Mouse (Mus musculus) ES-Bruce4 (cell line): ENCODE data around the gene Maf. TPM values are rescaled to one million over a fixed set of nuclear protein-coding genes. Genes with fewer than 3 reads are reported as not detected.

Experiments used
- H3K27ac ChIP-seq: 2 replicates; pipeline ENCODE4 v1.5.1; 2012; ENCODE audit warnings: low read length, inconsistent platforms; ENCODE audit not compliant: insufficient read depth
- H3K27me3 ChIP-seq: 2 replicates; pipeline ENCODE4 v1.6.1; 2012; ENCODE audit warnings: mild to moderate bottlenecking, low read length, inconsistent platforms; ENCODE audit not compliant: control insufficient read depth, poor library complexity, insufficient read depth, severe bottlenecking
- H3K36me3 ChIP-seq: 2 replicates; pipeline ENCODE4 v1.6.1; 2012; ENCODE audit warnings: inconsistent platforms, mild to moderate bottlenecking, low read length, moderate library complexity; ENCODE audit not compliant: control insufficient read depth, poor library complexity, insufficient read depth, severe bottlenecking
- H3K4me1 ChIP-seq: one replicate; pipeline ENCODE4 v1.8.1; 2011; ENCODE audit warnings: low read length; ENCODE audit not compliant: control insufficient read depth, insufficient read depth
- H3K4me3 ChIP-seq: 2 replicates; pipeline ENCODE4 v1.5.1; 2011; ENCODE audit warnings: low read depth, mild to moderate bottlenecking, low read length
- H3K9ac ChIP-seq: 2 replicates; pipeline ENCODE4 v1.6.1; 2012; ENCODE audit warnings: low read depth, mild to moderate bottlenecking, inconsistent platforms; ENCODE audit not compliant: poor library complexity, severe bottlenecking
- H3K9me3 ChIP-seq: replicated peaks from 2 replicates; pipeline ENCODE4 v1.6.1; 2012; ENCODE audit warnings: mild to moderate bottlenecking, low read length, inconsistent platforms; ENCODE audit not compliant: control insufficient read depth, poor library complexity, insufficient read depth, severe bottlenecking
- CTCF ChIP-seq: IDR thresholded peaks from one replicate; pipeline ENCODE4 v1.8.1; 2011; ENCODE audit warnings: low read depth, low read length
- EP300 ChIP-seq: IDR thresholded peaks from 2 replicates; pipeline ENCODE4 v1.6.1; 2011; ENCODE audit warnings: low read depth, low read length; ENCODE audit not compliant: insufficient read depth
- POLR2A ChIP-seq: IDR thresholded peaks from one replicate; pipeline ENCODE4 v1.8.1; 2011; ENCODE audit warnings: low read length; ENCODE audit not compliant: insufficient read depth
- polyA plus RNA-seq: library from polyadenylated mRNA; stranded (reverse); fragments of >200 nt; gene quantifications from 2 replicates; pipeline ENCODE4 v1.2.4, GENCODE M21; 2011; ENCODE audit warnings: low read depth; ENCODE audit not compliant: missing spikeins, insufficient read depth, insufficient read length

The Maf gene
- polyA plus RNA-seq, 1 experiment = 0.69 TPM

DNA sequence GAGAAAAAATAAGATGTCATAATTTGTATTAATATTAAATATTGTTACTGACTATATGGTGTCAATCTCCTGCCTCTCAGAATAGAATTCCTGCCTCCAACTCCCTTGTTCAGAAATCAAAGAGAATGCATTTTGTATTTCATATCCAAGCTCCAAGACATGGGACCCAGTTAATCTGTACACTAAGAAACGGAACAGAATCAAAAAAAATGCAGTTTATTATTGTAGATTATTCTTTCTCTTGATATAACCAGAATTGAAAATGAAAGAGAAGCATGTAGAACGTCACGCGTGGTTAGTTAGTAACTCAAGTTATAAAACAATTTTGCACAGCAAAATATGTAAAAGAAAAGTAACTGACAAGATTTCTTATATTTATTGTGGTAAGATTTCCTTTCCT lies 4.5 kb downstream of the Maf start:
- Histone ChIP-seq H3K9ac (no peak overlapping the region), H3K4me1 (no peaks in the 10 kb centered on the region), H3K27ac (no peak overlapping the region), H3K36me3 (no peaks in the 10 kb centered on the region), H3K4me3 (no peak overlapping the region), H3K9me3 (no peaks in the 10 kb centered on the region), H3K27me3 (peaks cover 22% of the 10 kb centered on the region)
- TF ChIP-seq POLR2A (no peak), EP300 (no peak), CTCF (no peak)

DNA sequence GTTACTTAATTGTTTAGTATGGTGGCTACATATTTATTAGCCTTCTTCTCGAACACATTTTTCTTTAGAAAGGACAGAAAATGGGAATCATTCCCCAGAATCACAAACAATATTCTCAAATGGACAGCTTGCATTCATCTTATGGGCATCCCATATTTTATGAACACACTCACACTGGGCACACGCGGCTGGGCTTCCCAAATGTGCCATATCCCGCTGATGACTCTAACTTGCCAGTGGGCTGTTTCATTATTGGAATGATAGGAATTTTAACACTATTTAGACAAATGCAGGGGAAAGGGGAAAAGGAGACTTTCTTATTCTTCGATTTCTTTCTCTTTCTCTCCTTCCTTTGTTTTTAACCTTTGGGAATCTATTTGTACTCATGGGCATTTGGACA lies 6.6 kb downstream of the Maf start:
- peaks cover 9% of the 10 kb centered on the region for H3K27me3 ChIP-seq
- TF ChIP-seq CTCF (no peak), POLR2A (no peak), EP300 (no peak)
- H3K36me3 ChIP-seq = no peaks in the 10 kb centered on the region
- H3K9me3 ChIP-seq = no peaks in the 10 kb centered on the region
- H3K27ac ChIP-seq = no peak overlapping the region
- no peak overlapping the region for H3K4me3 ChIP-seq
- no peak overlapping the region for H3K9ac ChIP-seq
- H3K4me1 ChIP-seq = no peaks in the 10 kb centered on the region

DNA sequence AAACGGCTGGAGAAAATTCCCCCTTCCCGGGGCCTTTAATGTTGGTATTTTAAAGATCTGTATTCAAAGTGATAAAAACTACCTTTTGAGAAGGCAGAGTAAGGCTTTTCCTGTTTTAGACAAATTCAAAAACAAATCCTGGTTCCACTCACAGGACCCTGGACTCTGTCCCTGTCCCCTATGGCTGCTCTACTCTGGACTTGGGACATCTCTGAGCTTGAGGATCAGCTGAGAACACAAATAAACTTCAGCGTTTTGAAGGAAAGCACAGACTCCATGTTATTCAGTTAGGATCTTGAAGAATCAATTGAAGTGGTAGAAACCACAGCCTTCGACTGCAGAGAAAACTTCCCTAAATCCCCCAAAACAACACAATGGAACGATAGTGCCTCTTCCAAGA lies 8.4 kb downstream of the Maf start:
- Histone ChIP-seq H3K9me3 (no peaks in the 10 kb centered on the region), H3K27me3 (peaks cover 1% of the 10 kb centered on the region; the same call in 1 of the 2 replicates)
- TF ChIP-seq CTCF = no peak
- no peak for TF ChIP-seq EP300
- TF ChIP-seq POLR2A = no peak

DNA sequence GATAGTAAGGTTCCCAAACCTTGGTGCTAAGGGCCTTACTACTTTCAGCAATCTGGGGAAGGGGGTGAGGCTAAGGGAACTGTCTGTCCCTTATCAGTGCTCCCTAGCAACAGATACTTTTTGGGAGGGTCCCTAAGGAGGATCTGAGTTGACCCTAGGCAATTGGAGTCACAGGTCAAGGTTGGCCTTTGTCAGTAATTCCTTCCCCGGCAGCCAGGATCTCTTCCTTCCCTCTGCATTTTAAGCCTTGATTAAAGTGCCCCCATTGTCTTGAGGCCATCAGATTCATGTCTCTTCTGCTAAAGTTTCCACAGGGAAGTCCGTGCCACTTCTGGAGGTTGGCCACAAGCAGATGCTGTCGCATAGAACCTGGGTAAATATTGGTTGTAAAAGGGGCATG lies 10.2 kb downstream of the Maf start:
- no peaks in the 10 kb centered on the region for H3K36me3 ChIP-seq
- H3K4me1 ChIP-seq = no peaks in the 10 kb centered on the region
- no peaks in the 10 kb centered on the region for H3K9me3 ChIP-seq
- H3K27ac ChIP-seq = no peak overlapping the region
- H3K4me3 ChIP-seq = no peak overlapping the region
- peaks cover 1% of the 10 kb centered on the region; the same call in 1 of the 2 replicates for H3K27me3 ChIP-seq
- TF ChIP-seq CTCF (no peak), POLR2A (no peak), EP300 (no peak)
- H3K9ac ChIP-seq = no peak overlapping the region

More for the DNA sequence above, 8.4 kb downstream of the Maf start:
- H3K36me3 ChIP-seq = no peaks in the 10 kb centered on the region
- H3K27ac ChIP-seq = no peak overlapping the region
- no peak overlapping the region for H3K4me3 ChIP-seq
- no peaks in the 10 kb centered on the region for H3K4me1 ChIP-seq
- H3K9ac ChIP-seq = no peak overlapping the region

DNA sequence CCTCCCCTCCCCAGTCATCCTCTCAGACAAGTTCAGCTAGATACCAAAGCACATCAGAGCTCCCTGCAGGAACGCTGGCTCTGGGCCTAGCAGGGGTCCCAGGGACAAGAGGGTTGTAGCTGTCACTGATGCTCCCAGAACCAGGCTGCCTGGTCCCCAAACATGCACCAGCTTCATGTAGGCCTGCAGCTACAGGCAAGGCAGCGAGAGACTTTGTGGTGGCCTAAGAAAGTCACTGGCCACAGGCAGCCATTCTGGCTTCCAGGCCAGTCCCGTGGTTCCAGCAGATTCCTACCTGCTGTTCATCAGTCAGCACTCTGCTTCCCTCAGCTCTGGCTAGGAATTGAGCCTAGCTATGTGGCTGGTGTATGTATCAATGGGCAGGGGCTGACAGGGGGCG lies 10.9 kb downstream of the Maf start:
- H3K9ac ChIP-seq = no peak overlapping the region
- TF ChIP-seq CTCF (no peak), POLR2A (no peak)
- H3K27ac ChIP-seq = no peak overlapping the region
- H3K4me1 ChIP-seq = no peaks in the 10 kb centered on the region
- H3K9me3 ChIP-seq = no peaks in the 10 kb centered on the region
- peaks cover 1% of the 10 kb centered on the region; the same call in 1 of the 2 replicates for H3K27me3 ChIP-seq
- no peaks in the 10 kb centered on the region for H3K36me3 ChIP-seq
- H3K4me3 ChIP-seq = no peak overlapping the region

DNA sequence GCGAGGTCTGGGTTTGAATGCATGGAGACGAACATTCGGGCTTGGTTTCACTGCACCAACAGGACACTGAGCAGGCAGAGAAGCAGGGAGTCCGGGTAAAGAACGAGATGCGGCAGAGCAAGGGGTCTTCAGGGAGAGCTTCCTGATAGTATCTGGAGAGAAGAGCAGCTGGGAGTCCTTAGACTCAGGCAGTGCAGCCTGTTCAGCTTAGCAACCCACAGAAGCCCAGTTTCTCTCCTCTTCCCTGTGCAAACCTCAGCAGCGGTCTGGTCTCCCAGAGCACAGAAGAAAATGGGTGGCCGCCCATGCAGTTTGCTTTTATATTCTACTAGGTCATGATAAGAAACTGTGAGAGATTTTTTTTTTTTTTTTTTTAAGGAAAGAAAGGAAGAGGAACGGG lies 20.2 kb downstream of the Maf start:
- 0 out of 2 replicates have a peak, but pooled peaks cover 3% of the 10 kb centered on the region for H3K9me3 ChIP-seq
- H3K4me3 ChIP-seq = no peak overlapping the region
- no peaks in the 10 kb centered on the region for H3K36me3 ChIP-seq
- H3K9ac ChIP-seq = no peak overlapping the region
- TF ChIP-seq POLR2A = no peak
- H3K4me1 ChIP-seq = no peaks in the 10 kb centered on the region
- peaks cover 2% of the 10 kb centered on the region; the same call in 1 of the 2 replicates for H3K27me3 ChIP-seq
- no peak overlapping the region for H3K27ac ChIP-seq
